Mouse (Mus musculus) thymus, postnatal 10 days (tissue): ENCODE data around the gene Zfp991.
A peak's percentile ranks its signal among the peaks of the same experiment; 100 is the strongest.
"Not testable (repeated sequence)": the region's sequence is repeated elsewhere in the genome, so short reads cannot be mapped to it uniquely, and the experiment has no call there.

Source experiments
- DNase-seq, 2 experiments: peaks; one replicate each; pipeline ENCODE4 v3.0.0; 2021; ENCODE audit warnings: low spot score in 2 of 2

The Zfp991 gene

GRCm38 (mm10) chr4:147181969-147182705 is 50.3 kb downstream of the Zfp991 start:
- DNase-seq = not testable (repeated sequence)

GRCm38 (mm10) chr4:147186824-147187223 is 55.0 kb downstream of the Zfp991 start:
- not testable (repeated sequence) for DNase-seq

GRCm38 (mm10) chr4:147187283-147187965 is 55.6 kb downstream of the Zfp991 start:
- DNase-seq = peak in 1 of 2 experiments; percentile 3

- DNase-seq = peak in 1 of 2 experiments; percentile 3
Measured at GRCm38 (mm10) chr4:147195186-147195585, 63.3 kb downstream of the Zfp991 start.

- DNase-seq = not testable (repeated sequence)
Measured at GRCm38 (mm10) chr4:147197210-147197609, 65.4 kb downstream of the Zfp991 start.

- DNase-seq = not testable (repeated sequence)
Measured at GRCm38 (mm10) chr4:147199055-147199750, 67.4 kb downstream of the Zfp991 start.

GRCm38 (mm10) chr4:147201920-147202660 is 70.3 kb downstream of the Zfp991 start:
- not testable (repeated sequence) for DNase-seq

- not testable (repeated sequence) for DNase-seq
Measured at GRCm38 (mm10) chr4:147212182-147212928, 80.5 kb downstream of the Zfp991 start.

- DNase-seq = not testable (repeated sequence)
Measured at GRCm38 (mm10) chr4:147214233-147214632, 82.4 kb downstream of the Zfp991 start.

DNA sequence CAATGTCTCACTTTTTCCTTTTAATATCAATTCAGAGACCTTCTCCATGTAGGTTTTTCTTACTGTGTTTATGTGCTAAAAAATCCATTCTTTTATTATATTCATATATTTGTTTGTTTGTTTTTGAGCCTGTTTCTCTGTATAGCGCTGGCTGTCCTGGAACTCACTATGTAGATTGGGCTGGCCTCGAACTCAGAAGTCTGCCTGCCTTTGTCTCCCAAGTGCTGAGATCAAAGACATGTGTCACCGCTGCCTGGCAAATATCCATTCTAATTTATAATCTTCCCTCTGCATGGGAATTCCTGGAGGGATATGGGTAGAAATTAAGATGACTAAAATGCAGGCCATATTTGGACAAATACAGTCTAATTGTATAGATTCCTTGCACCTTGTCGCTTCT is 85.8 kb downstream of the Zfp991 start:
- not testable (repeated sequence) for DNase-seq

GRCm38 (mm10) chr4:147219319-147220070 is 87.7 kb downstream of the Zfp991 start:
- not testable (repeated sequence) for DNase-seq

DNA sequence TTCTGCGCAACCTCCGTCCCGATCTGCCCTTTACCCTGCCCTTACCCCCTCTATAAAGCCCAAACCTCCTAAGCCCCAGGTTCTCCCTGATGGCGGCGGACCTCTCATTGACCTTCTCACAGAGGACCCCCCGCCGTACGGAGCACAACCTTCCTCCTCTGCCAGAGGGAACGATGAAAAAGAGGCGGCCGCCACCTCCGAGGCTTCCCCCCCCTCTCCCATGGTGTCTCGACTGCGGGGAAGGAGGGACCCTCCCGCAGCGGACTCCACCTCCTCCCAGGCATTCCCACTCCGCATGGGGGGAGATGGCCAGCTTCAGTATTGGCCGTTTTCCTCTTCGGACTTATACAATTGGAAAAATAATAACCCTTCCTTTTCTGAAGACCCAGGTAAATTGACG is 88.4 kb downstream of the Zfp991 start:
- DNase-seq = not testable (repeated sequence)

DNA sequence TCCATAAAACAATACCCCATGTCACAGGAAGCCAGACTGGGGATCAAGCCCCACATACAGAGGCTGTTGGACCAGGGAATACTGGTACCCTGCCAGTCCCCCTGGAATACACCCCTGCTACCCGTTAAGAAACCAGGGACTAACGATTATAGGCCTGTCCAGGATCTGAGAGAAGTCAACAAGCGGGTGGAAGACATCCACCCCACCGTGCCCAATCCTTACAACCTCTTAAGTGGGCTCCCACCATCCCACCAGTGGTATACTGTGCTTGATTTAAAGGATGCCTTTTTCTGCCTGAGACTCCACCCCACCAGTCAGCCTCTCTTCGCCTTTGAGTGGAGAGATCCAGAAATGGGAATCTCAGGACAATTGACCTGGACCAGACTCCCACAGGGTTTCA is 90.2 kb downstream of the Zfp991 start:
- DNase-seq = not testable (repeated sequence)

DNA sequence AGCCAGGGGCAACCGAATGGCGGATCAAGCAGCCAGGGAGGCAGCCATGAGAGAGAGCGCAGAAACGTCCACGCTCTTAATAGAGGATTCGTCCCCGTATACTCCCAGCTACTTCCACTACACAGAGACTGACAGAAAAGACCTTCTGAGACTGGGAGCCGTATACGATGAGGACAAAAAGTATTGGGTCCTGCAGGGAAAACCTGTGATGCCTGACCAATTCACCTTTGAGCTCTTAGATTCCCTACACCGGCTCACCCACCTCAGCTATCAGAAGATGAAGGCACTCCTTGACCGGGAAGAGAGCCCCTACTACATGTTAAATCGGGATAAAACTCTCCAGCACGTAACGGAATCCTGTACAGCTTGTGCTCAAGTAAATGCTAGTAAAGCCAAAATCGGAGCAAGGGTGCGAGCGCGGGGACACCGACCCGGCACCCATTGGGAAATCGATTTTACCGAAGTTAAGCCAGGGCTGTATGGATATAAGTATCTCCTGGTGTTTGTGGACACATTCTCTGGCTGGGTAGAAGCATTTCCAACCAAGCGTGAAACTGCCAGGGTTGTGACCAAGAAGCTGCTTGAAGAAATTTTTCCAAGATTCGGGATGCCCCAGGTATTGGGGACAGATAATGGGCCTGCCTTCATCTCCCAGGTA is 92.1 kb downstream of the Zfp991 start:
- DNase-seq = not testable (repeated sequence)

- not testable (repeated sequence) for DNase-seq
Measured at GRCm38 (mm10) chr4:147225616-147226015, 93.8 kb downstream of the Zfp991 start.

DNA sequence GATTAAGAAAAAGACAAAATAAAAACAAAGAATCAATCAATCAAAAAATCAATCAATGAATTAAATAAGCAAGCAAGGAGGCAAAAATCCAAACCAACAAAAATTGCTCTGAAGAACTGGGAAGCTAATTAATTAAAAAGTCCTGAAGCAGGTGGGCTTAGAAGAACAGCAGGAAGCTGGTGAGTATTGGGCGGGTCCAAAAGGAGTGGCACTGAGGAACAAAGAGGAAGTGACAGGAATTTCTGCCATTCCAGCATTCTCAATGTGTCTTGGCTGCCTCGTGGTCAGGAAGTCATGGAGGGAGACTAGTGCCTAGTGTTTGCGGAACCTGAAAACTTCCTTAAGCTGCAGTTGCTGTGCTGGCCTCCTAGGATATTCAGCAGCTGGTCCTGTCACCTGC is 98.2 kb downstream of the Zfp991 start:
- DNase-seq = not testable (repeated sequence)
